Mouse (Mus musculus): ENCODE measurements at regions not wholly inside any gene's neighbourhood (a gene's known extent, or its start where the extent isn't known, plus 50 kb on each side); places are given as distances from the start of the nearest gene placed in this dataset.
"Not testable (repeated sequence)": the region's sequence is repeated elsewhere in the genome, so short reads cannot be mapped to it uniquely, and the experiment has no call there.

GRCm38 (mm10) chr13:99128979-99129378 lies 55.6 kb upstream of the Zfp366 start:
- no peak for DNase-seq

DNA sequence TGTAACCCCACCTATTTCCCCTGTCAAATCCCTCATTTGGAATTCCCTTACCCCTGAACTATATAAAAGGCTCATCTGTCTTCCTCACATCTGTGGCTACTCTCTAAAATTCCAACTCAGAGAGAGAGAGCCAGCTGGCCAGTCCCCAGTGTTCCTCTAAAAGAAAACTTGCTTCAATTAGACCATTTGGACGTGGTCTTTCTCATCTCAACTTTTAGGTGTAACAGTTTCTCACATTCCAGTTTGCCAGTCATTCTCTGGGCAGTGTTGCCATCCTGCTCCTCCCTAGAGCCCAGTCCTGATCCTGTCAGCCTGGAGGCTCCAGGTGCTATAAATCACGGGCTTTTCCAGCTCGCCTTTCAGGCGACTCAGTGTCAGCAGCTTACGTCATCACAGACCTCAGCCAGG lies 56.3 kb upstream of the Zfp366 start:
- DNase-seq = no peak

DNA sequence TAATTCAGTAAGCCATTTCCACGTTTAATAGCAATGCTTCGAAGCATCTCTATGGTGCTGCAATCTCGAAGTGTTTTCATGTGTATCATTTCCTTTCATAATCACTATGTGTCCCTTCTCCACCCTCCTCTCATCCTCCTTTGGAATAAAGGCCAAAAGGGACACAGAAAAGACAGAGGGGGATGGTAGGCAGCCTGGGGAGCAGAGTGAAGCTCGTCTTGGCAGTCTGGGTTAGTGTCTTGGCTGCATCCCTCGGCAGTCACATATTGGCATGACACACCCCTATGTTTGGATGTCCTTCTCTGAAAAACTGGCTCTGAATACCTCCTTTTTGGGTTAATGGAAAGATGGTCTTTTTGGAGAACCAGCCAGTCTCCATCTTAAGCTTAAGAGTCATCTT lies 56.9 kb upstream of the Zfp366 start:
- DNase-seq = no peak

DNA sequence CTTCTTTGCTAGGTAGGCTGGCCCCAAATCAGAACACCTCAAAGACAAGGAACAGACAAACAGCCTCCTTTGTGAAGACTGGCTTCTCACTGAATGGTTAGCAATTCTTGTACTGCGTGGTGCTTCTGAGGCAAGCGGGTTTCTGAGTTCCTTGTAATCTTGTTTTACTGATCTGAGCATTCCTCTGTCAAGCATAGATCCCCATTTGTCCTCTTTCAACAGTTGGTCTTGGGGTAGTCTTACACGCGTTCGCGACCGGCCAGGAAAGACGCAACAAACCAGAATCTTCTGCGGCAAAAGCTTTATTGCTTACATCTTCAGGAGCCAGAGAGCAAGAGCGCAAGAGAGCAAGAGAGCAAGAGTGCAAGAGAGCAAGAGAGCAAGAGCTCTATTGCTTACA lies 57.7 kb upstream of the Zfp366 start:
- not testable (repeated sequence) for DNase-seq

GRCm38 (mm10) chr13:99126538-99126937 lies 58.1 kb upstream of the Zfp366 start:
- DNase-seq = no peak

DNA sequence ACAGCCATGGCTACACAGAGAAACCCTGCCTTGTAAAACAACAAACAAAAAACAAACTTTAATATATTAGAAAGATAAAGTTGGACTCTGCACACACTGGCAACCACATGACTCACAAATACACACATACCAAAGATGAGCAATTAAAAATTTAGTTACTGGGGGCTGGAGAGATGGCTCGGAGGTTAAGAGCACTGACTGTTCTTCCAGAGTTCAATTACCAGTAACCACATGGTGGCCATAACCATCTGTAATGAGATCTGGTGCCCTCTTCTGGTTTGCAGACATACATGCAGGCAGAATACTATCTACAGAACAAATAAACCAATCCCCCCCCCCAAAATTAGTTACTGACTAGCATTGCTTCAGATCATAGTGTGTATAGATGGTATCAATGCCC lies 58.7 kb upstream of the Zfp366 start:
- DNase-seq = peak; percentile 43

DNA sequence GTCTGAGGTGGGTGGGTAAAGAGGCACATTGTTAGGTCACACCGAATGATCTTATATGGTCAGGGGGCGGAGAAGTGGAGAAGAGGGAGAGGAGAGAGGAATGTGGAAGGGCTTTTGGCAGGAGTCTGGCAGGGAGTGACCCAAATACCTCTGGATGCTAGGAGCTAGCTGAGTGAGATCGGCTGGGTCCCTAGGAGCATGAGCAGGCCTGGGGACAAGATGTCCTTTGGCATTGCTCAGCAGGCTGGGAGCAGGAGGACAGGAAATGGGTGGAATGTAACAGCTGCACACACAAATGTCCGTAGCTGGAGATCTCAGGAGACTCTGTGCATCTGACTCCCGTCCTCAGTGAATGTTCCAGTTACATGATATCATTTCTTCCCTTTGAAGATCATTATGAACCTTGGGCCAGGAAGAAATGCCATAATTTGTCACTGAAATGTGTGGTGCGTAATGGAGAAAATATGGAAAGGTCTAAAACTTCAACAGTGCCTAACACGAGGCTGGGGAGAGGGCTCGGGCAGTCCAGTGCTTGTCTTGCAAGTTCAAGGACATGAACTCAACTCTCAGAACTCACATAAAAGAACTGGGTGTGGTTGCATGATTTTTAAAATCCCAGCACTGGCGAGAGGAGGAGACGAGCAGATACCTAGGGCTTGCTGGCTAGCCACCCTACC lies 59.6 kb upstream of the Zfp366 start:
- DNase-seq = peak; percentile 45

DNA sequence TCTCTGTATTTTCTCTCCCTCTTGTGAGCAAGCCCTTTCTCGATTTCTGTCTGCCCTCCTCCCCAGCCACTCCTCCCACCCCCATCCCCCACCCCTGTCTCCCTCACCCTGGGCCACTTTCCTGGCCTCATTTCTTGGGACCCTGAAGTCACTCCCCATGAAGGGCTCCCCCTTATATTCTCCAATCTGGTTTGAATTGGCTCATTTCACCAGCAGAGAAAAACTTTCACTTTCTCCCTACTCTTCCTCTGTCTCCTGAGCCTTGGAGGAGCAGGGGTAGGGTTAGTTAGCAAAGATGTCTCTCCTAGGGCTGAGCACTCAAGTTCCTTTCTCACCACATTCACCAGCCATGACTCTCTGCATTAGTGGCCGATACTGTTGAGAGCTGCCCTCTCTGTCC lies 60.5 kb upstream of the Zfp366 start:
- DNase-seq = no peak

- DNase-seq = peak; percentile 27
These were observed 61.0 kb upstream of the Zfp366 start for GRCm38 (mm10) chr13:99123476-99124140.

GRCm38 (mm10) chr13:99122539-99122938 lies 62.1 kb upstream of the Zfp366 start:
- DNase-seq = not testable (repeated sequence)

DNA sequence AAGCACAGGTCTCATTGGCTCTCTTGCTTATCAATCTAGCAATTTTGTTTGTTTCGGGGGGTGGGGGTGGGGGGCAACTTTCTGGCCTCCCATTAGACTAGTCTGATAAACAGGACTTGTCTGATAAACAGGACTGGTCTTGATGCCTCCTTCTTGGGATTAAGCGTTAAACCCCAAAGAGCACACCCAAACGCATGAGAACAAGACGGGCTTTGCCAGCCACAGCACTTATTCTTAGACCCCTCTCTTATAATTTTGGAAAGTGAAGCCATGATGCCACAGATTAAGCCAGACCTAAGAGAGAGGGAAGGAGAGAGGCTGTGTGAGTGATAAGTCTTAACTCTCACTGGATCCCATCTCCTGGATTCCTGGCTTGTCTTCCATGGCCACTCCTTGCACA lies 63.5 kb upstream of the Zfp366 start:
- no peak for DNase-seq

GRCm38 (mm10) chr13:99119941-99120340 lies 64.7 kb upstream of the Zfp366 start:
- DNase-seq = no peak

- DNase-seq = no peak
These were observed 65.7 kb upstream of the Zfp366 start for GRCm38 (mm10) chr13:99118901-99119300.

- DNase-seq = no peak
These were observed 69.1 kb upstream of the Zfp366 start for GRCm38 (mm10) chr13:99115541-99115940.

- no peak for DNase-seq
These were observed 70.1 kb upstream of the Zfp366 start for GRCm38 (mm10) chr13:99114565-99114964.

- no peak for DNase-seq
These were observed 72.8 kb upstream of the Zfp366 start for GRCm38 (mm10) chr13:99111736-99112386.

DNA sequence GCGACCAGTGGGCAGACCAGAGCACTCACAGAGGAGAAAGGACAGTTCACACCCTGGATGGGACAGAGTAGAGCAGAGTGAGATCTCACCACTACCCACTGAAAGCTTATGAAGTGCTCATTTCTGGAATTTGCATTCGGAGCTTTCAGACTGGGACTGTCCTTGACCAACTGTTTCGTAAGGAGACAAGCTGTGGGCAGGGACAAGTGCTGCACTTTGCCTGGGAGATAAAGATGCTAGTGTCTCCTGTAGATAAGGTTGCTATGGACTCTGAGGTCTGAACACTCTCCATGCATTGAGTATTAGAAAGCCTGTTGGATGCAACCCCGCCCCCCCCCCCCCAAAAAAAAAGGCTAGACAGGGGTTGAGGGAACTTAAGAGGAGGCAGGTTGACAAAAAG lies 76.6 kb upstream of the Zfp366 start:
- no peak for DNase-seq

- DNase-seq = no peak
These were observed 82.4 kb upstream of the Zfp366 start for GRCm38 (mm10) chr13:99102089-99102681.

- DNase-seq = peak; percentile 87
These were observed 83.9 kb upstream of the Zfp366 start for GRCm38 (mm10) chr13:99100430-99101409.

DNA sequence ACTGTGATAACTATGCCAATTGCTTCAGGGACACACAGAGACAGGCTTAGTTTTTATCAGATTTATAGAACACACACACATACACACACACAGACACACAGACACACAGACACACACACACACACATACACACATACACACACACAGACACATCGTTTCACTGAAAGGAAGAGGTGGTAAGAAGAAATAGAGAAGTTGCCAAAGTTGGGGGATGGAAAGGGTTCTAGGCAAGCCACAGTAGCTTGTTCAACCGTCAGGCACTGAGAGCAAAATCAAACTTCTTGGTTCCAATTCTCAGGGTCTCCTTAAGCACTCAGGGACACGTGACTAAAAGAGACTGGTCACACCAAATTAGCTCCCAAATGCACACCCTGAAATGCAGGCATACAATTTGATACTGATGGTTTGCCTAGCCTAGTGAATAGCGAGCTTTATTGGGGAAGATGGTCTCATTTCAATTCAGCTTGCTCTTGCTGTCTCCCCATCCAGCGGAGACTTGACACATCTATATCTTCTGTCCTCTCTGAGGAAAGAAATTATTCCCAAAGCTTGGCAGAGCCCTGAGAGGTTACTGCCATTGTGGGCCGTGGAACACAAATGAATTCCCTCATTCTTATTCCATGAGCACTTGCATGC lies 84.7 kb upstream of the Zfp366 start:
- no peak for DNase-seq

DNA sequence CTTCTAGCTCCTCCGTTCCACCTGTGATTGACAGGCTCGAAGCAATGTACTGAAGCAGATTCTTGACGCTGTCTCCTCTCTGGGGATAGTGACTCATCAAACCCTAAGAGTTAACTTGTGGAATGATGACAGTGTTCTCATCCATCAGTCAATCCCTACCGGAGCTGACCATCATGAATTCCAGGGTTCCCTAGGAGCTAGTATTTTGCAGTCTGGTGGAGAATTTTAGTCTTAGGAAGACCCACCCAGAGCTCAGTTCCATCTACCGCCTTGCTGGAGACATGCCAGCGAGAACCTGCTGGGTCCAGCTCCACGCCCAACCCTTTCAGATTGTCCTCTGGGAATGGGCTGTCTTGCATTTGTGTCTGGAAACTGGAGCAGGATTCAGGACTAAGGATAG lies 85.4 kb upstream of the Zfp366 start:
- DNase-seq = no peak
